Mouse (Mus musculus): ENCODE data around the gene Ube2s. TPM values are rescaled to one million over a fixed set of nuclear protein-coding genes. Genes with fewer than 3 reads are reported as not detected.

Gene Ube2s
- polyA plus RNA-seq, 1 experiment from 2014 or later, result 386 TPM

Other genes starting within 250 kb of the Ube2s start
- gene Ptprh, start 208.5 kb downstream of the Ube2s start, polyA plus RNA-seq (2015; fragmentation: Nextera tagmentation; extraction: Ambion mirVana), result 0.08 TPM in 1 of 2 replicates, not detected in the other
- gene Tmem86b, start 181.2 kb downstream of the Ube2s start, polyA plus RNA-seq (2015; fragmentation: Nextera tagmentation; extraction: Ambion mirVana), result 1.5 and 1.6 TPM in 2 replicates
- gene Ppp6r1, start 153.6 kb downstream of the Ube2s start, polyA plus RNA-seq (2015; fragmentation: Nextera tagmentation; extraction: Ambion mirVana), result 7.4 and 7.8 TPM in 2 replicates
- 112 and 119 TPM in 2 replicates for gene Hspbp1, start 127.5 kb downstream of the Ube2s start, polyA plus RNA-seq (2015; fragmentation: Nextera tagmentation; extraction: Ambion mirVana)
- 1.1 and 1.6 TPM in 2 replicates for gene Brsk1, start 122.0 kb downstream of the Ube2s start, polyA plus RNA-seq (2015; fragmentation: Nextera tagmentation; extraction: Ambion mirVana)
- 0.12 TPM in 1 of 2 replicates, not detected in the other for gene Tmem150b, start 87.3 kb downstream of the Ube2s start, polyA plus RNA-seq (2015; fragmentation: Nextera tagmentation; extraction: Ambion mirVana)
- 79.3 and 90.8 TPM in 2 replicates for gene Kmt5c, start 72.5 kb downstream of the Ube2s start, polyA plus RNA-seq (2015; fragmentation: Nextera tagmentation; extraction: Ambion mirVana)
- 68.3 and 78.0 TPM in 2 replicates for gene Cox6b2, start 59.5 kb downstream of the Ube2s start, polyA plus RNA-seq (2015; fragmentation: Nextera tagmentation; extraction: Ambion mirVana)
- gene Fam71e2, start 41.3 kb downstream of the Ube2s start, polyA plus RNA-seq (2015; fragmentation: Nextera tagmentation; extraction: Ambion mirVana), result not detected in 2 replicates
- 0.27 and 0.30 TPM in 2 replicates for gene Il11, start 29.7 kb downstream of the Ube2s start, polyA plus RNA-seq (2015; fragmentation: Nextera tagmentation; extraction: Ambion mirVana)
- gene Tmem190, start 29.7 kb downstream of the Ube2s start, polyA plus RNA-seq (2015; fragmentation: Nextera tagmentation; extraction: Ambion mirVana), result 1.0 TPM in 1 of 2 replicates, not detected in the other
- gene Tmem238, start 22.9 kb downstream of the Ube2s start, polyA plus RNA-seq (2015; fragmentation: Nextera tagmentation; extraction: Ambion mirVana), result 12.9 and 14.1 TPM in 2 replicates
- gene Rpl28, start 19.7 kb downstream of the Ube2s start, polyA plus RNA-seq (2015; fragmentation: Nextera tagmentation; extraction: Ambion mirVana), result 391 and 408 TPM in 2 replicates
- 0.84 and 0.96 TPM in 2 replicates for gene Shisa7, start 32.1 kb upstream of the Ube2s start, polyA plus RNA-seq (2015; fragmentation: Nextera tagmentation; extraction: Ambion mirVana)
- gene Isoc2b, start 57.7 kb upstream of the Ube2s start, polyA plus RNA-seq (2015; fragmentation: Nextera tagmentation; extraction: Ambion mirVana), result 6.1 and 7.2 TPM in 2 replicates
- 0.93 and 1.2 TPM in 2 replicates for gene Isoc2a, start 64.6 kb upstream of the Ube2s start, polyA plus RNA-seq (2015; fragmentation: Nextera tagmentation; extraction: Ambion mirVana)
- gene Gm36210, start 93.9 kb upstream of the Ube2s start, polyA plus RNA-seq (2015; fragmentation: Nextera tagmentation; extraction: Ambion mirVana), result not detected in 2 replicates
- 4.0 and 4.1 TPM in 2 replicates for gene Zfp628, start 102.6 kb upstream of the Ube2s start, polyA plus RNA-seq (2015; fragmentation: Nextera tagmentation; extraction: Ambion mirVana)
- 4.2 and 5.3 TPM in 2 replicates for gene Nat14, start 109.4 kb upstream of the Ube2s start, polyA plus RNA-seq (2015; fragmentation: Nextera tagmentation; extraction: Ambion mirVana)
- 1.9 and 2.7 TPM in 2 replicates for gene Ssc5d, start 113.2 kb upstream of the Ube2s start, polyA plus RNA-seq (2015; fragmentation: Nextera tagmentation; extraction: Ambion mirVana)
- 0.19 and 0.27 TPM in 2 replicates for gene Sbk2, start 151.8 kb upstream of the Ube2s start, polyA plus RNA-seq (2015; fragmentation: Nextera tagmentation; extraction: Ambion mirVana)
- gene Sbk3, start 158.6 kb upstream of the Ube2s start, polyA plus RNA-seq (2015; fragmentation: Nextera tagmentation; extraction: Ambion mirVana), result not detected in 2 replicates
- 36.7 and 39.9 TPM in 2 replicates for gene Zfp579, start 183.6 kb upstream of the Ube2s start, polyA plus RNA-seq (2015; fragmentation: Nextera tagmentation; extraction: Ambion mirVana)
- 10.4 and 12.7 TPM in 2 replicates for gene Zfp524, start 201.8 kb upstream of the Ube2s start, polyA plus RNA-seq (2015; fragmentation: Nextera tagmentation; extraction: Ambion mirVana)
- 46.5 and 53.1 TPM in 2 replicates for gene Fiz1, start 202.1 kb upstream of the Ube2s start, polyA plus RNA-seq (2015; fragmentation: Nextera tagmentation; extraction: Ambion mirVana)
- gene Gm44973, start 202.9 kb upstream of the Ube2s start, polyA plus RNA-seq (2015; fragmentation: Nextera tagmentation; extraction: Ambion mirVana), result 1.6 and 2.5 TPM in 2 replicates
- 7.2 and 7.6 TPM in 2 replicates for gene Zfp865, start 207.8 kb upstream of the Ube2s start, polyA plus RNA-seq (2015; fragmentation: Nextera tagmentation; extraction: Ambion mirVana)
- 24.9 and 27.0 TPM in 2 replicates for gene Ccdc106, start 208.0 kb upstream of the Ube2s start, polyA plus RNA-seq (2015; fragmentation: Nextera tagmentation; extraction: Ambion mirVana)
- not detected in 2 replicates for gene 4632433K11Rik, start 221.5 kb upstream of the Ube2s start, polyA plus RNA-seq (2015; fragmentation: Nextera tagmentation; extraction: Ambion mirVana)
- 6.3 and 6.4 TPM in 2 replicates for gene Zfp784, start 225.9 kb upstream of the Ube2s start, polyA plus RNA-seq (2015; fragmentation: Nextera tagmentation; extraction: Ambion mirVana)
- gene Zfp580, start 238.9 kb upstream of the Ube2s start, polyA plus RNA-seq (2015; fragmentation: Nextera tagmentation; extraction: Ambion mirVana), result 36.2 and 41.0 TPM in 2 replicates
- 145 and 152 TPM in 2 replicates for gene U2af2, start 249.6 kb upstream of the Ube2s start, polyA plus RNA-seq (2015; fragmentation: Nextera tagmentation; extraction: Ambion mirVana)

Measured in kidney, embryonic 15.5 days (tissue).